Mouse (Mus musculus) hindlimb bud, embryonic 11.5 days (tissue): ENCODE results near the gene Chd3.
A peak's percentile ranks its signal among the peaks of the same experiment; 100 is the strongest.
"Not testable (repeated sequence)": the region's sequence is repeated elsewhere in the genome, so short reads cannot be mapped to it uniquely, and the experiment has no call there.

Experiments
- DNase-seq: peaks from one replicate; pipeline ENCODE4 v3.0.0-alpha.2; 2012; ENCODE audit warnings: low read depth, low spot score; ENCODE audit errors: extremely low spot score

Gene Chd3

DNA sequence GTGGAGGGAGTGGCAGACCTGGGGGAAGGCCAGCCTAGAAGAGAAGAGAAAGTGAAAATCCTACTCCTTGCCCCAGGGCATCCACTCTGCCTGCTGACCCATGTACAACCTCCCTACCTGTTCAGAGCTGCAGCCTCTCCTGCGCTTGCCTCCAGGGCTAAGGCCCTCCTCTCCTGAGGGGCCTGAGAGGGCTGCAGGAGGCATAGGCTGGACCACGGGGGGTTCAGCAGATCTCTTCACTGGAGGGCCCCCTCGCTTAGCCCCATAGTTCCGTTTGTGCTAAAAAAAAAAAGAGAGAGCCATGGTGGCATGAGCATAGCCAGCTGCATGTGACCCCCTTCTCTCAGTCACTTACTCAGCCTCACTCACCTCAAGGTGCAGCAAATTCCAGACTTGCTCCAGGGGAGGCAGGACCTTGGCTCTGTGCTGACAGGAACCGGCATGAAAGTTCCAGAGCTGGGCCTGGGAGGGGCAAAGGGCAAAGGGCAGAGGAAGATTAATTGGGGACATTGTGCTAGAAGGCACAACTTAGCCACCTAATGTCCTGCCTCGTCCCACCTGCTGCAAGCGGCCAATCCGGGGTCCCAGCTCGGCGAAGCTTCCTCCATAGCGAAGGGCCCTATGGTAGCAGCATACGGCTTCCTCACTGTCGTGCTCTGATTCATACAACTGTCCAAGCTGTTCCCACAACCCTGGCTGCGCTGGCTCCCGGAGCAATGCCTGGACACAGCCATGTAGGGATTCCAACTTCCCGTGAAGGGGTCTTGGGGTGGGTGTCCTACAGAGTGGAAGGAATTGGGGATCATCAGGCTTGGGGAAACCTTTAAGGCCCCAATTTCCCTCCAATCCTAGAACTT is 37.9 kb upstream of the Chd3 start:
- DNase-seq, result no peak

DNA sequence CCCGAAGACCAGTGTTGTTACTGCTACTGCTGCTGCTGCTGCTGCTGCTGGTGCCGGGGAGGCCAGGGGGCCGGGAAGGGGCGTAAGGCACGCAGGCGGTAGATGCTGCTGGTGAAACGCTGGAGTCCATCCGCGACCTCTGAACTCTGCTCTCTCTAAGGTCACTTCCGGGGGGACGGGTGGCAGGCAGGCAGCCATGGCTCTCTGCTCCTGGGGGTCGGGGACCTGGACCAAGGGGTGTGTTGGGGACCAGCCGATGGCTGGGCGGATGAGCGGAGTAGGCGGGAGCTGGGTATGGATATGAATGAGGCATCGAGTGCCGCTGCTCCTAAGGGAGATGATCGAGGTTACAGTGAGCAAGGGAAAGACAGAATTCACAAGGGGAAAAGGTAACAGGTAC is 37.1 kb upstream of the Chd3 start:
- no peak for DNase-seq

DNA sequence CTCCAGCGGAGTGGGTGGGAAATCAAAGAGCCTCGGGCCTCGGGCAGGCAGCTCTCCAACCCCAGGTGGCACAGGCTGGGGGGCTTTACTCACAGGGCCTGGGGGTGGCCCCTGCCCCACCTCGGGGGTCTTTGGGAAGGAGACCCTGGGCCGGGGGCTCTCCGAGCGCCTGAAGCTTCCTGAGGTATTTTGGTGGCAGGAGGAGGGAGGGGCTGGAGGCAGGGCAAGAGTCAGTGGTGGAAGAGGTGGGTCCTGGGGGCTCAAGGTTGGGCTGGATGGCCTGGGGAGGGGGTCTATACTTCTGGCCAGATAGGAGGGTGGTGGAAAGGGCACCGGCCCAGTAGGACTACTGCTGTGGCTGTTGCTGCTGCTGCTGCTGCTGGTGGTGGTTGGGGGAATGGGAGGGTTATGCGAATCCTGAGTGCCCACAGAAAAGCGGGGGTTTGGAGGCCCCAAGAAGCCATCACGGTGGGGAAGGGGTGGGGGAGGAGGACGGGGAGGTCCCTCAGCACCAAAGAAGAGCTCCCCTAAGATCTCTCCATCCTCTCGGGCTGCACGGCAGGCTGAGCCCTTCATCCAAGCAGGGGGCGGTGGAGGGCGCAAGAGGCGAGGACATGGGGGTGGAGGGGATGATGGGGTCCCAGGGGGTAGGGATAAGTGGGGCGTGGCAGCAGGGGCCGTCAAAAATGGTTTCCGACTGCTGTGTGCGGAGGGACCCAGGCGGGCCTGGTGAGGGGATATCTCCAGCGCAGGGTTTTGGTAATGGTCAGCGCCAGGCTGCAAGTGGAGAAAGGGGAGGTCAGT is 36.4 kb upstream of the Chd3 start:
- DNase-seq, result no peak

DNA sequence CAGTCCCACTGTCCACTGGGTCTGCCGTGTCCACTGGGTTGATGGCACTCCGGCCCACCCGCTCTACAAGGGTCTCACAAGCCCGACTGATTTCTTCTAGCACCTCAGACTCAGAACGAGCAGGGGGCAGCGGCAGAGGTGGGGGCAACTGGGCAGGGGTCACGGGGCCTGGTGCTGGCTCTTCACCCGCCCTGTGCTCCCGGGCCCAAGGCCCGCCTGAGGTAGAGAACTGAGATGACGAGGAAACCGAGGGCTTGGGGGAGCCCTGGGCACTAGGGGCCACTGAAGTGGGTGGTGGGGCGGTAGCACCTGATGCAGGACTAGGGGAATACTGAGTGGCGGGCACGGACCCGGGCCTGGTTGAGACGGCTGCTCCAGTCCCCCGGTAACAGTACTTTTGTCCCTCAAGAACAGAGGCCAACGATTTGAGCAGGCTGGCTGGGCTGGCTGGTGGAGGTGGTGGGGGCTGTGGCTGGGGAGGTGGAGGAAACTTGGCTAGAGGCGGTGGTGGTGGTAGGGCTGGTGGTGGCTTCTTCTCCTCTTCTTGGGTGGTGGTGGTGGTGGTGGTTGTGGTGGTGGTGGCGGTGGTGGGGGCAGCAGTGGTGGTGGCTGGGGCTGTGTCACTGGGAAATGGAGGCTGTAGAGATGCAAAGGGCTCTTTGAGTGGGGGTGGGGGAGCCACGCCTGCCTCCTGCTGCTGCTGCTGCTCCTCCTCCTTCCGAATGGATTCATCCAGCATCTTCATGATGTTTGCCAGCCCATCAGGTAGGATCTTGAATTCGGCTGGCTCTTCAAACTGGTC is 35.6 kb upstream of the Chd3 start:
- DNase-seq, result no peak

DNA sequence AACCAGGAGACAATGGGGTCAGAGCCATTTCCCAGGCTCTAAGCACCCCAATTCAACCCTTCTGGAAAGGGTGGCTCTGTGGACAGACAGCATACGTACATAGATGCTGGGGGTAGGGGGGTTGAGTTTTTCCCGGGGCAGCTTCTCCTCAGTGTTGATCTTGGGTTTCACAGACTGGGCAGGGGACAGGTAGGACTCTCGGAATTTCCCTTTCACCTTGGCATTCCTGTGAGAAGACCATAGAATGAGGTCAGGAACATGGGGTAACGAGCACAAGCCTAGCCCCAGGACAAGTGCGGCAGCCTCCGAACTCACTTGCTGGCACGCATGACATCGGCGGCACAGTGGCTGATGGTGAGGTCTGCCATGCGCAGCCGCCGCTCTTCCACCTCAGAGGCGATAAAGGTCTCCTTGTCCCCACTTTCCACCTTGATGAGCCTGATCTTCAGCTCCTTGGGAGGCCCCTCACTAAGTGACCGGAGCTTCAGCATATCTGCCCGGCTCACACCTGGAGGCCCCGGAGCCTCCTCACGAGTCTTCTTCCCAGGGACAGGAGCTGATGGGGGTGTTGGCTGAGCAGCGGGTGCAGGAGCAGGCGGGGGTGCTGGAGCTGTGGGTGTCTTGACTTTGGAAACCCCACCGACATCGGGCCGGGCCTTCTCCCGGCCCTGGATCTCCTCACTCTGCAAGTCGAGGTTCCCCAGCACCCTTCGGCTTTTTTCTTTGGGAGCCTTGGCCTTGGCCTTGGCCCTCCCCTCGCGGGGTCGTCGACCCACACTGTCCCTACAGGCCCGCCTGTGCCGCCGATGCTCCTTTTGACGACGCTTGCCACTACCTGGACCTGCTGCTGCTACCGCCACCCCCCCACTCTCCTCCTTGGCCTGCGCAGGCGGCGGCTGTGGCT is 34.7 kb upstream of the Chd3 start:
- no peak for DNase-seq

DNA sequence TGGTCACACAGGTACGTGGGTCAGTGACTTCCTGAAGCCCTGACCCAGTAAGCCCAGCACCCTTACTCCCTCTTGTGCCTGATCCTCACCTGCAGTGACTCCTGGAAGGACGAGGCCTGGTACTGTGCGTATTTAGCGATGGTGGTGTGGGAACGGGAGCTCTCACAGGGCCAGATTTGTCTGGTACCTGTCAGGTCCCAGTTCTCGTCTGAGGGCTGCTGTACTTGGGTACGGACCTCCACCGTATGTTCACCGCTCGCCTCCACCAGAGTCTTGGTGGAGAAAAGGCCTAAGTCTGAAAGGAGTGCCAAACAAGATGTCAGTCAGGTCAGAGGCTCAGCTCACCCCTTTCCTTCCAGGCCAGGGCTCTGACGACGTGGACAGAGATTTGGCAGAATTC is 32.8 kb upstream of the Chd3 start:
- no peak for DNase-seq

DNA sequence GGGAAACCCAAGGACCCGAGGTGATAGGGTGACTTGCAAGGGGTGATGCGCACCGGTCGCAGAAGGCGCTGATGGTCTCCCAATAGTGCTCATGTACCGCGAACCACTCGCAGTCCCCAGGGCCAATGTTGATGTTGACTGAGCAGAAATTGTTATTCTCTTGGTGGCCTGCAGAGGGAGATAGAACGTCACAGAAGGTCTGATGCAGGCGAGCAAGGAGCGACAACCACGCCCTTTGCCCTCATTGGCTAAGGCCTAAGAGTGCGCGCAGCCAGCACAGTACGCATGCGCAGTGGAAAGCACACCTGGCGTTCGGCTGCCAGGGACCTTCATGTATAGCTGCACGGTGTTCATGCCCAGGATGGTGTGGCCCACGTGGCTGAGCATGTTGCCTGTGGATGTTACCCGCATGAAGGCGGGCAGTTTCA is 32.0 kb upstream of the Chd3 start:
- DNase-seq, result no peak

DNA sequence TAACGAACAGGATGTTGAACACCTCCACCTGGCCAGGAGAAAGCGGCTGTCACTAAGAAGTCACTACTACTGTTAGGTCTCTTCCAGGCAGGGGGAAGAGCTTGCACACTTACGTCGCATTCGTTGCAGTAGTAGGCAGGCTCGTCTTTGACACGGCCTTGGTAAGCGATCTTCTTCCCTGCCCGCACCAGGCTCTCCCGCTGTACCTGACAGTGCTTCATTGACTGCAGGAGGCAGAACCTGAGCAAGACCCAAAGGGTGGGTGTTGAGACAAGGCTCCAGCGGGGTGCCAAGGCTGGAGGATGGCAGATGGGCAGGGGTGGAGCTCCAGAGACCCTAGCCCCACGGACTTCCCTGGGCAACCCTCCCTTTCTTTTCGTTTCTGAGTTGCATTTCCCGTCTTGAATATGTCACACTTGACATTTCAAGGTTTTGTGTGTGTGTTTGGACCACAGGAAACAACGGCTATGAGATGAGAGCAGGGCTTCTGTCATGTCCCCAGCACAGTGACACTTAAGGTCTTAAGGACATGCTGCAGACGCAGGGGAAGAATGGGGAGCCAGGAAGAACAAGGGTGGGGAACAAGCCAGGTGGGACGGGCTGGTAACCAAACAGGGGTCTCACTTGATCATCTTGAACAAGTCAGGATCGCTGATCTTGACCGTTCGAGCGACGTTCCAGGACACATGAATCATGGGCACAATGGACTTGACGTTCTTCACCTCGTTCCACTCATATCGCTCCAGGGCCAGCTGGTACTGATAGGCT is 31.1 kb upstream of the Chd3 start:
- DNase-seq, result no peak

DNA sequence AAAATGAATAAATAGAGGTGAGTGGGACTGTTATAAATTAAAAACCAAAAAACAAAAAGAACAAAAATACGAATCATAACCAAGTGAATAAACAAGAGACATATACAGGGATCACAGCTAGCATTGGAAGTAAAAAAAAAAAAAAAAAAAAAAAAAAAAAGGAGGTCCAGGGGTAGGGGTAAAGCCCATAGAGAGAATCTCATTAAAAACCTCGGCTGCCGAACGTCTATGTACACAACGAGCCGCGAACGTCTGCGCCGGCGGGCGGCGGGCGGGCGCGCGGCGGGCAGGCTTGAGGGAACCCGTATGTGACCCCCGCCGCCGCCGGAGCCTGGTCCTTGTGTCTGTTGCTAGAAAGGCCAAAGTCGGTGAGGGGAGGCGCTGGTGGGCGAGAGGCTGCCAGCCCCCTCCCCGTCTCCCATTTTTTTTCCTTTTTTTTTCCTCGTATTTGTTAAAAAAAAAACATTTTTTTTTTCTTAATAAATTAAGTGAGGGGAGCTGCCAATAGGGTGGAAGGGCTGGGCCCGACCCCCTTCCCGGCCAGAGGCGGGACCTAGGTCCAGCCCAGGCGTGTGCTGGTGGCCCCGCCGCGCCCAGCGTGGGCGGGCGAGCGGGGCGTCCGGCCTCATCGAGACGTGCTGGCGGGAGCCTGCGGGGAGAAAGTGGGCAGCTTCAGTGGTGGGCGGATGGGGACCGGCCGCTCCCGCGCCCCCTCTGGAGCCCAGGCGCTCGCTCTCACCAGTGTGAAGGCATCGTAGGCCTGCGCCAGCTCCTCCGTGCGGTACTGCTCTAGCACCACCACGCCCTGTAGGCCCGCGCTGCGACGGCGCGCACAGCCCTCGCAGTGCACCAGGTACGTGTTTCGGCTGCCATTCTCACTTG is 30.2 kb upstream of the Chd3 start:
- no peak for DNase-seq

DNA sequence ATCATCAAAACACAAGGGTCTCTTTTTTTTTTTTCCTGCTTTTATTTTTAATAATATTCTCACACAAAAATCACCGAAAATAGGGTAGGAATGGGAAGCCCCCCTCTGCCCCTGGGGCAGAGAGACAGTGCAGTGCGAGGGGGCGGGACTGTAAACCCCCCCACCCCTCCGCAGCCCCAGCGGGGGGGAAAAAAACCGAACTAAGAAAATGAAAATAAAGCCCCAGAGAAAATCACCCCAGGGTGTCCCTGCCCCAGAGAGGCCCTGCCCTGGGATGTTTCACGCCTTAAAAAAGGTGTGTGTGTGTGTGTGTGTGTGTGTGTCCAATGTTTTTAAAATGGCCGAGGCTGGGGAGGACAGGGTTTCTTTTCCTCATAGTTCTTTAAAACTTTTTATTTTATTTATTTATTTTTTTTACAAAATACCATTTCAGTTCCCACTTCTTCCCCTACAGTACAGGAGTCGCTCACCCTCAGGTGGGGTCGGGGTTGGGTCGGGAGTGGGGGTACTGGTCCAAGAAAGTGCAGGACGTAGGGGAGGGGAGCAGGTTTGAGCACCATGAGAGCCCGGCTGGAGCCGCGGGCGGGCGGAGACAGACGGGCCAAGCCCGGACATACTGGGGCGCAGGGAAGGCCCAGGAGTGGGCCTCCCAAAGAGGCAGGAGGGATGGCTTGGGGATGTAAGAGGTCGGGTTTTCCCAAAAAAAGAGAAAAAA is 29.4 kb upstream of the Chd3 start:
- DNase-seq, result no peak

DNA sequence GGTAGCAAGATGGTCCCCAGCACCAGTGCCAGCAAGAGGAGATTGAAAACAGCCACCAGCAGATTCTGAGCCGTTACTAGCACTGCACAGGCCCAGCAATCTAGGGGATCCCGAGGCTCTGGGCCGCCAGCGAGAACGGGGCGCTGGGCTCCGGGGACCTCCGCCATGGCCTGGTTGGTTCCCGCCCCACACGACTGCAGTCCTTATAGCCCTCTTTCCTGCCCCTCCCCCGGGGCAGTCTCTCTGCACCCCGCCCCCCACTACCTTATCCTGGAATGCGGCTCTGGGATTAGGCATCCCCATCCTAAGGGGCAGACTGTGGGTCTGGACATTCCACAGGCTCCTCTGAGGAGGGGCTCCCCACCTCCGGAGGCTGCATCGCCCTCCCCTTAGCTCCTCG is 28.9 kb upstream of the Chd3 start, which contains the start of gene Tmem88:
Tmem88 (minus strand) TSS at position 176 of the 400 bp plus-strand sequence.
- no peak for DNase-seq

DNA sequence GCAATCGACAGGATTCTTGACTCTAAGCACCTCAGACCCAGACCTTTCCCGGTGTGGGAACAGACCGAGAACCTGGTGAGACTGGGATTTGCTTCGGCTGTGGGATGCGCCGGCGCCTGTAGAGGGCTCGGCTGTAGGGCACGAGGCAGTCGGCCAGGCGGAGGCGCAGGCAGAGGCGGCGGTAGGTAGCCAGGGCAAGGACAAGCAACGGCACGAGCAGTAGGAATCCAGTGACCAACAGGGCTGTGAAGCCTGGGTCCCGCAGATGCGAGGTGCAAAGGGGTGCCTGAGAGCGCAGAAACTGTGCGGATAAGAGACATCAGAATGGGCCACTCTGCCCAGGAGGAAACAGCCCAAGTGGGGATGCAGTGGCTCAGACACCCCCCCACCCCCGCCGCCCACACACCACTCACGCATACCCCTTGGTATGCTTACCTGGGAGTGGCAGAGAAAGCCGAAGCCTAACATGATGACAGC is 28.4 kb upstream of the Chd3 start:
- DNase-seq, result no peak

DNA sequence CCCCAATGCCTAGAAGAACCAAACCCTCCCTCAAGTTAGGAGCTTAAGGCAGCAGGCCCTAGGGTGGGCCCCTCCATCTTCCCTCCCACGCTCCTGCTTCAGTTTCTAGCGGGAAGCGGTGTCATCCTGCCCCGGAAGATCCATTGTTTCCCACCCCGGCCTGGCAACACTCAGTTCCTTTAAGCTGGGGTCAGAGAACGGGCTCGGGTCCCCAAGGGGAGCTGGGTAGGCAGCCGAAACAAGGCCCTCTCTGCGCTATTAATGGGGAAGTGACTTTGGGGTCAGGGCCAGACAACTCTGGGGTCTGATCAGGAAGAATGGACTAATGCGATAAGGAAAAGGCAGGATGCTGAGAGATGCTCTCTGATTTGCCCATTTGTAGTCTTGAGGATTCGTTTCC is 27.6 kb upstream of the Chd3 start:
- DNase-seq, result no peak

DNA sequence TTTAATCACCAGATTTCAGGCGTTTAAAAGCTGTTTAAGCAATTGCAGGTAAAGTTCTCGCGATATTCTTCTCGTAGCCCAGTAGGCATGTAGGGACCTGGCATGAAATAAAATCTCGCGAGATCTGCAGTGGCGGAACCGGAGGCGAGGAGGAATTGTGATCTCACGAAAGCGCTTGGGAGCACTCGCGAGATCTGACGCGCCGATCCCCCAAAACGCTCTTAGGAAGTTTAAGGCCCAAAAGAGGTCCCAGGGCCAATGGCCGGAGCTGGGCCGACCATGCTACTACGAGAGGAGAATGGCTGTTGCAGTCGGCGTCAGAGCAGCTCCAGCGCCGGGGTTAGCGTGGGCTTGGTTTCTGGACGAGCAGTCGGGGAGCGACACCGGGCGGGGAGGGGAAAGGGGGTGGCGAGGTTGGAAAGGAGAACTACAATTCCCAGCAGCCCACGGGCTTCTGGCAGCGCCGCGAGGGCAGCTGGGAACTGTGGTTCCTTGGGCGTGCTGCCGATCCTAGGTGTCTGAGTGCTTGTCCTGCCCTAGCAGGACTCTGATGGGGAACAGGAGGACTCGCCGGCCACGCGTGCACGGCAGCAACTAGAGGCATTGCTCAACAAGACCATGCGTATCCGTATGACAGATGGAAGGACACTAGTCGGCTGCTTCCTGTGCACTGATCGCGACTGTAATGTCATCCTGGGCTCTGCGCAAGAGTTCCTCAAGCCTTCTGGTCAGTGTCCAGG is 26.6 kb upstream of the Chd3 start:
- DNase-seq, result peak; percentile 100

DNA sequence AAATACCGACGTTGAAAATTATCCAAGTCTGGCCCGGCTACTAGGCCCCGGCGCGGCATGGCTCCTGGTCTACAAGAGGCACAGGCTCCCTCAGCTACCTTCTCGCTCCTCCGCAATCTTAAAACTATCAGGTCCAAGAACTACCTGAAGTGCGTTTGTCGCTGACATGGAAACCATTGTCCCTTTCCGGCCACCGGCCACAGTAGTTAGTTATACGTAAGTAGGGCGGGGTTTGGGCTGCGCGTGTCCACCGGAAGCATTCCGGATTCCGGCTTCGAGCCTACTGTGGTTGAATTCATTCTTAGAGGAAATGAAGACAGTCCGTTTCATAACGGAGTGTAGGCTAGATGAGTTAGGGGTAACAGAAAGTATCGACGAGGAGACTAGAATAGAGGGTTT is 26.0 kb upstream of the Chd3 start, which contains the start of the genes Naa38 and Cyb5d1:
Naa38 (plus strand) TSS at position 253 of the 399 bp plus-strand sequence.
Cyb5d1 (minus strand) TSS at position 397 of the 399 bp plus-strand sequence.
- not testable (repeated sequence) for DNase-seq

DNA sequence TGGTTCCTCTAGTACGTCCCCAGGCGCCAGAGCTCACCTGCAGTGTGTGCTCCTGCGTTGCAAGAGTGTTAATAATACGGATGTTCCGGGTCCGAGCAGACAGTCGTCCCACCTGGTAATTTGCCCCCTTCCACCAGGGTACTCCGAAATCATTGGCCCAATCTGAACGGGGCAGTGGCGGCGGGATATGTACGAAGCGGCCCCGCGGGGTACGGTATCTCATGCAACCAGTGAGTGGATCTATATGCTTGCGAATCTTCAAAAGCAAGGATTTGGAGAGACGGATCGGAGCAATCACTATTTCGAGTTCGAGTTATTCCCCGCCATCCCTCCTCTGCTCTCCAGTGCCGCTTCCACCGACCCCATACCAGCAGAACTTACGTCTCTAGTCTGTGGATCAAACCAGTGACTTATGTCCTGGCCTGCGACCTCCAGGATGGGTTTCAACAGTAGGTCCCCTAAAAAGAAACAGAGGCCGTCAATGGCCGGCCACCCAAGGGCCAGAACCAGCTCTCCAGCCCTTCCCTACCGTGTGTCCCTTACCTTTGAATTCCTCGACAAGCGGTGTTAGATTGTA is 25.5 kb upstream of the Chd3 start:
- not testable (repeated sequence) for DNase-seq
